Mouse (Mus musculus): ENCODE results near the gene Htr6. TPM values are rescaled to one million over a fixed set of nuclear protein-coding genes. Genes with fewer than 3 reads are reported as not detected.
A peak's percentile ranks its signal among the peaks of the same experiment; 100 is the strongest.

Gene Htr6
- total RNA-seq (2021), result 1 to 10 TPM; 5.4 to 6.5 TPM
- long read RNA-seq, partial matches to known transcripts, result 1 of 2 reads
- long read RNA-seq, other reads (novel, unspliced or antisense), result 0 of 2 reads

DNA sequence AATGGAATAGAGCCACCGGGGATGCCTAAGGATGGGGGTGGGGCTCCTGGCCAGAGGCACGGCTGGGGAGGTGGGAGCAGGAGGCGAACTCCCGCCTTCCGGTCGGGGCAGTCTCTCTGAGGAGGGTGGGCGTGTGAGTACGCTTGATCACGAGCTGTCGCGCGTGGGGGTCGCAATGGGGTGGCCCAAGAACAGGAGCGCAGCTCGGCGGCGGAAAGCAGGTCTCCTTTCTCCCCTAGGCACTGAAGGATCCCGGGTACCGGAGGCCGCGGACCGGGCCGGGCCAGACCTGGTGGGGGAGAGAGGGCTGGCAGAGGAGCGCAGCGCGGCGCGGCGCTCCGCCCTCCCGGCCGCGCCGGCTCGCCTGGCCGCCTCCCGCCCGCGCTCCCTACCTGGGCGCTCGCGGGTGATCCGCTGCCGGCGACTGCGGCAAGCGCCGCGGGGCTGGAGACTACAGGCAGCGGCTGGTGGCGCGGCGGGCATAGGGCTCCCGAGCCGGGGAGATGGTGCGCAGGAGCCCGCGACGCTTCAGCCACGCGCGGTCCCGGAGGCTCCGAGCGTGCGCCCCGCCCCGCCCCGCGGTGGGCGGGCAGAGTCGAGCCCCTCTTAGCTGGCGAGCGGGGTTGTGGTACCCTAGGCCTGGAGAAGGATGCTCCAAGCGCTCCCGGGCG lies at the start of gene Htr6:
Htr6 (minus strand) TSS at position 530 of the 671 bp plus-strand sequence.
- peak in 1 of 2 experiments; percentile 45 for DNase-seq (ENCODE audit: low spot score in 2 of 2)

DNA sequence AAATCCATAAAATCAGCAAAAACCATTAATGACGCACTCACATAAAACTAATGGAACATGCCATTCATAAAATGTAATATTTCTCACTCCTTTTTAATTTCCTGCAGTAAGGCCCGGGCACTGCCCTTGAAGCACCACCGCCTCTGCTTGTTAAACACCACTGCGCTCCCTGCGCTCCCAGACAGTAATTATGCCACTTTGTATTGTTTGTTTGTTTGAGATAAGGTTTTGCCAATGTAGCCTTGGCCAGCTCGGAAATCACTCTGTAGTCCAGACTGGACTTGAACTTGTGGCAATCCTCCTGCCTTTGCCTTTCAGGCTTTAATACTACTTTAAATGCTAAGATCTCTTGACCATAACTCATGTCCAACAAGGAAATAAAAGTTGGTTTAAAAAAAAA lies 49.6 kb upstream of the Htr6 start:
- DNase-seq (ENCODE audit: low spot score in 2 of 2), result no peak

DNA sequence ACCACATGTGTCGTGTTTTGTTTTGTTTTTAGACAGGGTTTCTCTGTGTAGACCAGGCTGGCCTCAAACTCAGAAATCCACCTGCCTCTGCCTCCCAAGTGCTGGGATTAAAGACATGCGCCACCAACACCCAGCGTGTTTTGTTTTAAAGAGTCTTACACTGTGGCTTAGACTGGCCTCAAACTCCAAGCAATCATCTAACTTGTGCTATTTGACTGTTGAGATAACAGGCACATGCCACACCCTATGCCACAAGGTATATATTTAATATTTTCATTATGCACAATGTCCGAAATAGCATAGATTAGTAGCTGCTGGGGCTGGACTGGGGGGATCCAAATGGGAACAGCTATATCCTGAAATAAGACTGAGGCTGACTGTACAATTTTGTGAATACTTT lies 47.2 kb upstream of the Htr6 start:
- DNase-seq (ENCODE audit: low spot score in 2 of 2), result no peak

DNA sequence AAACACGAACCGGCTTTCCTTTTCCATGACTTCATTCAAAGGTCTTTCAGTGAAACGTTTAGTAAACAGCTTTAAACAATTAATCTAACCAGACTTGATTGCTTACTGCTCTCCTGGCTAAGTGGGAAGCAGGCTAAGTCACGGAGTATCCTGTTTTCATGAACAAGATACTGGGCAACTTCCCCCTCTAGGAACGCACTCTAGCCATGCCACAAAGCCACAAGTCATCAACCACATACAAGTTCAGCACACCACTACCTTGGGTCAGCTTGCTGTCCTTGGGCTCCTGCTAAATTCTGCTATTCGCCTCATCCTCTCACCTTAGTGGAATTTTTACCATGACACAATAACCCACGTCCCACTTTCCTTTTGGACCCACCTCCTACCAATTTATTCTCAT lies 45.6 kb upstream of the Htr6 start:
- DNase-seq (ENCODE audit: low spot score in 2 of 2), result no peak

DNA sequence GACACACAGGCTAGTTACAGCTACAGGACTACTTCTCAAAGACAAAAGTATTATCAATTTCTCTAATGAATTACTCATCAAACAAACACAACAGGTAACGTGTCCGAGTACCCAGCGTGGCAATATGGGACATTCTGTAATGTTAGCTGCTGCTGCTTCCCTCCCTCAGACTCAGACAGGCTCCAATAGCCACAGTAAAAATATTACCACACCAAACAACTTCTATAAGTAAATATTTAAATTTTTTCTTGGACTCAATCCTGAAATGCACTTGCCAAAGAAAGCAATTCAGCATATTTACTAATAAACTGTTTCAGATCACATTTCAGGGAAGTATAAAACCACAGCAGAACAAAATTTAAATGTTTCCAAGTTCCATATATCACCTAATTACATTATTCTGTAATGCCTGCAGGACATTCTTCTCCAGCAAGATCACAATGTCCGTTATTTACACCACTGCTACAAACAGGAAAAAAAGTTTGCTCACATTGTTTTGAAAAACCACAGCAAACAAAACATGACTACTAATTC lies 45.0 kb upstream of the Htr6 start:
- no peak for DNase-seq (ENCODE audit: low spot score in 2 of 2)

DNA sequence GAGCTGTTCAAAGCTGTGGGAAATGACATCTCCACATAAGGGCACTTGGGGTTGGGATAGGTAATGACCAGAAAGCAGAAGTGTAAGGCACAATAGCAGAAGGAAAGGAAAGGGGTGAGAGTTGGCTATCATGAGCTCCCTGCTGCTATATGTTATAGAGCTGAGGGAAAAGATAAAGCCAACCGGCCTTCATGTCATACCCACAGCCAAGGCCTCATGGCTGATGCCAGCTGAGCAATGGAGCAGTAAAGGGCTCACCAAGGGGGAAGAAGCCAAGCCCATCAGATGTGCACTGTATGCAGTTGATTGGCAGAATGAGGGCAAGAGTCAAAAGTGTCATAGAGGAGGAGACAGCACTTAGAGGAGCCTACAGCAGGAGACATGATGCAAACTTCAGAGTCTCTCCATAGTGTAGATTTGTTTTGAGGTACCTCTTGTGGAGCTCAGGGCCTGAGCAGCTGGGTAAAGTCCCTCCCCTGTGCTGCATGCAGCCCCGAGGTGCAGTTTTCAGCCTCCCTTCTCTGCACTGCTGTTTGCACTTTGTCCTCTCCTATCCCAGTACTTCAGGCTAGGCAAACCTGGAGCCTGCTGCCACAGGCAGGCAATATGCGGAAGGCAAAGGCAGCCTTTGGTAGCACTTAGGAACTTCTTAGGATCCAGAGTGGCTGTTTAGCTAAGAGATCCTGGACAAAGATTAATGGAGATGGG lies 41.1 kb upstream of the Htr6 start:
- DNase-seq (ENCODE audit: low spot score in 2 of 2), result no peak

DNA sequence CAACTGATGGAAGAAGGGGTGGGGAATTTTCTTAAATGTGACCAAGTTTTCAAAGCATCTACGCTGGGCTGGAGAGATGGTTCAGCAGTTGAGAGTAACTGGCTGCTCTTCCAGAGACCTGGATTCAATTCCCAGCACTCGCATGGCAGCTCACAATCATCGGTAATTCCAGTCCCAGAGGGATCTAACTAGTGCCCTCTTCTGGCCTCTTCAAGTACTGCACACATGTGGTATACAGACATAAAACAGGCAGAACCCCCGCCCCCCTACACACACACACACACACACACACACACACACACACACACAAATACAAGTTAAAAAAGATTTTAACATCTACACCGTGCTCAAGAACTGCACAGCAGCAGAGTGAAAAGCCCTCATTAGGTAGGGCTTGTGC lies 40.4 kb upstream of the Htr6 start:
- no peak for DNase-seq (ENCODE audit: low spot score in 2 of 2)

DNA sequence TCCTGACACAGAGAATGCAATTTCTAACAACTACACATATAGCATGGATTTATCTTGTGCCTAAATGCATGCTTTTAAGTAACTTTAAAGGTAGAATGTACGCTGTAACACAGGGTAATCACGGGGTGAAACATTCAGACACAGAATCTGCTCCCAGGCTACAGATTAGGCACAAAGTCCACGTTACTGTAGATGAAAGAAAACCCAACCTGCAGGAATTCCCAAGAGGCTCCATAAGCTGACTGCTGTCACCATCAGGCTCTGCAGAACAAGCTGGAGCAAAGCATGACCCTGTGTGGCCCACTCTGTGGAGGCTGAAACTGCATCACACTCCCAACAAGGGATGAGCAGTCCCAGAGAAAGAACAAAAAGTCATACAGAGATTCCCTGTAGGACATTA lies 37.1 kb upstream of the Htr6 start:
- DNase-seq (ENCODE audit: low spot score in 2 of 2), result no peak

DNA sequence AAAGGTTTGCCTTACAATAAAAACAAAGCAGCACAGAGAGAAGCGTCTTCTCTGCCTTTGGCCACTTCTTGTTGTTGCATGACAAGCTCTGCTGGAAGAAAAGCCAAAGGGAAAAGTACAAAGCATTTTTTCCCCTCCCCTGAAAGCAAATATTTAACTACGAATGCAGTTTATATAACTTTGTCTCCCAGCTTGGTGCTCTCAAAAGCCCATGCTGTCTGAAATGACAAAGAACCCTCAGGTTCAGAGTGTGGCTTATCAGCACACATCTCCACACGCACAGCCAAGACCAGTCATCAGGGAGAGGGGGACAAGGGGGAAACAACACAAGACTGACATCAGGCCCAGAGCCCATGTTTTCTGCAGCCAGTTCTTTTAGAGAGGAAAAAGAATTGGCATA lies 36.1 kb upstream of the Htr6 start:
- no peak for DNase-seq (ENCODE audit: low spot score in 2 of 2)

DNA sequence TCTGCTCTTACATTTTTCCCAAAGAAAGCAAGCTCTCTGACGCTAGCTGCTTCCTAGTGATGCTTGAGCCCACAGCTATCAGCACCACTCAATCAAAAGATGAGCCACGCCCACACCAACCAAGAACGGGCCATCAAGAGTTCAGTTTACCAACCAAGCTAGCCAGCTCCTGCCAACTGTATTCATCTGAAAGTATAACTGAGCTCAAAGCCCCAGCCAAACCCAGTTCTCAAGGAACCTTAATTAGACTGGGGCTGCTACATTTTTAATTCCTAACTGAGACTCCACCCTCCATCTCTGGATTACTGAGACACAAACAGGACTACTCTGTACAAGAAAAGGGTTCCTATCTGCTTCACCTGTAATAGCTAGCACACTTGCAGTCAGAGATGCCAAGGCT lies 35.5 kb upstream of the Htr6 start:
- no peak for DNase-seq (ENCODE audit: low spot score in 2 of 2)

DNA sequence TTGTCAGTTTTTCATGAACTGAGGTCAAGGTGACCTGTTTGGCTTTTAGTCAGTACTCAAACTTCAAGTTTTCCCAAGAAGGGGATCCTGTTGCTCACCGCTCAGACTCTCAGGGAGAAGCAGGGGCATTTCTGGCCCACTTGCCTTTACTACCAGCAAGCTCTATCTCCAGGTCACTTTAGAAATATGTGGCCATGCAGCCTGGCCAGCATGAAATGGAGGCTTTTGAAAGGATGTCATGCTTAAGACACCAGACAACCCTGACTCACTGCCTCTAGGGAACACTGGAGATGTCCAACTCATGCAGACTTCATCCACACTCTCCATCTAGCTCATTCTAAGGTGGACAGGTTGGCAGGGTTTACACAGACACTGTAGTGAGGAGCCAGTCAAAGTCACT lies 30.1 kb upstream of the Htr6 start:
- no peak for DNase-seq (ENCODE audit: low spot score in 2 of 2)

DNA sequence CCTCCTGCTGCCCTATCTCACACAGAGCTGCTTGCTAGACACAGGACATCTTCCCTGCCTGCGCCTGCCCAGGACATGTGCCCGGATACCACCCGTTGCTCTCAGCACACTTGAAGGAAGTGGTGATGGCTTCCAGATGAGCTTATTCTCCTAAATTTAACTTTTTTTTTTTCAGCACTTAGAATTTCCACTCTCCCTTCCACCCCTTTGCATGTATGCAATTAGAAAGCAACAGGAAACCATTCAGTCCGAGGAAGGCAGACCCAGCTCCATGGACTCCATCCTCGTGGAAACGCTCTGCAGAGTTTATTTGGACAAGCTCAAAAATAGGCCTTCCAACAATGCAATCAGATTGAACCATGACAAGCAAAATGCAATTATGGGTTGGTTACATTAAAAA lies 26.2 kb upstream of the Htr6 start:
- no peak for DNase-seq (ENCODE audit: low spot score in 2 of 2)

DNA sequence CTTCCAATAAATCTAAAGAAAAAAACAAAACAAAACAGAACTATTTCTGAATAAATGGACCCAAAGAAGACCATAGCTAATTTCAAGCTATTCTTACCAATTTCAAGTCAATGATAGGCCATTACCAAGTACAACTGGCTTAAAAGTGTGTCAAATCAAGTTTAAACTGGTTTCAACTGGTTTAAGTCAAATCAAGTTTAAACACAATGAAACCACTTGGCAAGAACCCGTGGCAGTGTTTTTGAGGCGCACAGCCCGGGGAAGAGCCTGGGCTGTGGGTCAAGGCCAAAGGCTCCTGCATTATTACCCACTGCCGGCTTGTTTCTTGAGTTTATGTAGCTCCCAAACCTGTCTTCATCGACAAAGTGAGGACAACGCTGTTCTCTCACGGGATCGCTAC lies 25.0 kb upstream of the Htr6 start:
- DNase-seq (ENCODE audit: low spot score in 2 of 2), result no peak

DNA sequence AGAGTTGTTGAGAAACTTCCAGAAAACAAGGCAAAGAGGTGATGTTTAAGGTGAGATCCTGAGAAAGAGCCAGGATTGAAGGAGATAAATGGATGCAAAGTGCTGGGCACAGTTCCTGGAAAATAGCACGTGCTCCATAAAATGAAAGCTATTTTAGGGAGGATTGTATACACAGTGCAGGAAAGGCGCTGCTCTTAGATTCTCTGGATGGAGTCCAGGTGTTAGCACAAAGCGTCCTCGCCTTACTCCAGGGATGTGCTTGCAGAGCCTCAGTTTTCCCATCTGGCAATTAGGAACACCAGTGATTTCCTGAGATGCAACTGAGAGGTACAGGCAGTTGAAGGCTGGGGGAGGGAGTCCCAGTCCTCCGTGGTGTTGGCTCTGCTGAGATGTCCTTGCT lies 20.8 kb upstream of the Htr6 start:
- no peak for DNase-seq (ENCODE audit: low spot score in 2 of 2)

DNA sequence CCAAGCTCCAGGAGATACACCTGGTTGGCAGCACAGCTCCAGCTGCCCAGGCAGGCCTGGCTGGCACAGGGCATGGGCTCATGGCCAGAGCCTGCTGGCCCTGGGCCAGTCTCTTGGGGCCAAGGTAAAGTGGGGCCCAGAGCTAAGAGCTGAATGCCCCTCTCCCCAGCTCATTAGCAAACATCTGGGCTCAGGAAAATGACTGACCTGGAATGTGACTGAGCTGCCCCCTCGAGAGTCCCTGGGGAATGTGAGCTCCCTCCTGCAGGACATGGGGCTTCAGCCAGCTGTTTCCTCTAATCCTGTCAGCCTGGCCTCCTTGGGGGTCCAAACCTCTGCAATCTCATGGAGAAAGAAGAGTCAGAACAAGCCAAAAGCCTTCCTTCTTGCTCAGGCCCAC lies 20.0 kb upstream of the Htr6 start:
- DNase-seq (ENCODE audit: low spot score in 2 of 2), result no peak

DNA sequence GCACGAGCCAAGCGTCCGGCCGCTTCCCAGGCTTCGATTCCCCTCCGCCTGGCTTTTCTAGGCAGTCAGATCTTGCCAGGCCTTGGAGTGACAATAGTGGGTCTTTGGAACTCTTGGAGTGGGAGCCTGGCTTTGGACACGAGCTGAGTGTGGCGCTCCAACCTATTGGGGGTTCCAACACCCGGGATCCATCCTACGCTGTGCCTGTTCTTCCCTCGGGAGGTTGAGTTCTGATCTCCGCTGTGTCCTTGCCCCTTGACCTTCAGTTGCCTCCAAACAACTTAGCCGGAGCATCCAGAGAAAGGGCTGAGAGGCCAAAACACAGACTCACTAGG lies 17.8 kb upstream of the Htr6 start:
- DNase-seq (ENCODE audit: low spot score in 2 of 2), result no peak

DNA sequence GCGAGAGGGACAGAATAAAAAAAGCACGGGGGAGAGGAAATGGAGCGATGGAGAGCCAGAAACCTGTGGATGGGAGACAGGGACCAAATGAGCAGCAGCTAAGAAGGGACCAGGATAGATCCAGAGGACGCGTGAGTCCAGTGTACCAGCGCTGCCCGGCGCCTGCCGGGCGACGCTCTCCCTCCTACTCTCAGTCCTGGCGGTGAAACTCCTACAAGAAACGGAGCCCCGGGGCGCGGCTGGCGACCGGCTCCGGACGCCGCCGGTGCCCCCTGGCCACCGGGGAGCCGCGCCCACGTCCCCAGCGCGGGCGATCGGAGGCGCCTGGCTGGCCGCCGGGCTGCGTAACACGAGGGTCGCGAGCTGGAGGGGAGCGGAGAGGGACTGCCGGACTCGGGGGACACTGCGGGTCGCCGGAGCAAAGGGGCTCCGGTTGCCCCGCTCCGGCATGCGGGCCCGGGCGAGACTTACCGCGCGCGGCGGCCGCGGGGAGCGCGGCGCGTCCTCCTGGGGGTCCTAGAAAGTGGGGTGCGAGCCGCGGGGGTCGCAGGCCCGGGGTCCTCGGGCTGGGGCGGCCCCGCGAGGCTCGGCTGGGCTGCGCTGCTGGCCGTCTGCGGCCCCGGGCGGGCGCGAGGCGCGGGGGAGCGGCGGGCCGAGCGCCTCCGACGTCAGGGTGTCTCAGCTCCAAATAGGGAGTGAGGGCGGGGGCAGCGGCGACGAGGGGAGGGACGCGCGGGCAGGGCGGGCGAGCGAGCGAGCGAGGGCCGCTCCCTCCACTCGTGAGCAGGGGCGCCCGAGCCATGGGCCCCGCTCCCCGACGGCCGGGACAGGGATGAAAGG lies 17.2 kb upstream of the Htr6 start, which contains the start of gene Nbl1:
Nbl1 (minus strand) TSS at position 638 of the 840 bp plus-strand sequence.
- DNase-seq (ENCODE audit: low spot score in 2 of 2), result peak in 1 of 2 experiments; percentile 53

DNA sequence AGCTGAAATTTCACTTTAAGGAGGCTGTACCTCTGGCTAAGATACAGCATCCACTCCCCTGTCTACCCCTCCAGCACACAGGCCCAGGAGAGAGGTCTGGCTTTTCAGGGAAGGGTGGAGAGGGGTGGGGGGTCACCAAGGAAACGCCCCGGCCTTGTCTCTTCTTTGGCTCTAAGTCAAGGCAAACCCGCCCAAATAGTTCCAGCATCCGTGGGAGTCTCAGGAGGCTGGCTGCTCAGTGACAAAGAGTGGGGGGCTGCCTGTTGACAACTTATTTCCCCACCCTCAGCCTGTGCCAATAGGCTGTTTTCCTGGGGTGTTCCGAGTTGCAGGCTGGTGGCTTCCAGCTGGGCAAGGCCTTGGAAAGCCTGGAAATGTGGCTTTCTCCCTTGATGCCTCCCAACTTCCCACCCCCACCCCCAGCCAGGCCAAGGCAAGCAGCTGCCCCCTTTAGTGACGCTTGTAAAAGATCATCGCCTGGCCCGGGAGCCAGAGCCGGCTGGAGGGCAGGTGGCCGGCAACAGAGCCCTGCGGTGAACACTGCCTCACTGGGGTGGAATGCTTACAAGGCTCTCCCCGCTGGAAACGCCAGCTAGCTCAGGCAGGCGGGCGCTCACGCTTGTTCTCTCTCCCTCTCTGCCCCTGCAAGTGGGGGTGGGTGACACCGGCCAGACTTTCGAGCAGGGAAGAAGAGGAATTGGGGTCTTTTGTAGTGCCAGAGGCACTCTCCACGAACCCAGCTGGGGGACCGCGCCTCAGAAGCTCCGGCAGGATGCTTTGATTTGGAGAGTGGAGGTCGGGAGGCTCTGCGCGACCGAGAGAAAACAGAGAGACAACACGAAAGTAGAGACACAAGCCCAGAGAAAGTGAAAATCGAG lies 16.3 kb upstream of the Htr6 start:
- DNase-seq (ENCODE audit: low spot score in 2 of 2), result peak in 1 of 2 experiments; percentile 49

DNA sequence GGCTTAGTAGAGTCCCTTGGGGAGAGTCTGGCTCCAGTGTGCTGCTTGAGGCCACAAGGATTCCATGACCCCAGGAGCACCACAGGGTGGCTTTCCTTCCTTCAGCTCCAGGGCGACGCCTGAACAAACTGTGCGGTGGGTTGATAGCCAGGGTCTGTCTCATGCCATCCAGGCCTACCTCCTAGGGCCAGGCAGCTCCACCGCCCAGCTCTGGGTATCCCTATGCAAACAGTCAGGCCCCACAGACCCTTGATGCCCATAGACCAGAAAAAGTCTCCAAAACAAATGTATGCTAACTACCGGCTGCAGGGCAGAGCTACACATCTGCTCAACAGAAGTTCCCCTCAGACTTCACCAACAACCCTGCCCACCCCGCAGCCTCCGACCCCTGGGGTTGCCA lies 15.7 kb upstream of the Htr6 start:
- DNase-seq (ENCODE audit: low spot score in 2 of 2), result no peak

DNA sequence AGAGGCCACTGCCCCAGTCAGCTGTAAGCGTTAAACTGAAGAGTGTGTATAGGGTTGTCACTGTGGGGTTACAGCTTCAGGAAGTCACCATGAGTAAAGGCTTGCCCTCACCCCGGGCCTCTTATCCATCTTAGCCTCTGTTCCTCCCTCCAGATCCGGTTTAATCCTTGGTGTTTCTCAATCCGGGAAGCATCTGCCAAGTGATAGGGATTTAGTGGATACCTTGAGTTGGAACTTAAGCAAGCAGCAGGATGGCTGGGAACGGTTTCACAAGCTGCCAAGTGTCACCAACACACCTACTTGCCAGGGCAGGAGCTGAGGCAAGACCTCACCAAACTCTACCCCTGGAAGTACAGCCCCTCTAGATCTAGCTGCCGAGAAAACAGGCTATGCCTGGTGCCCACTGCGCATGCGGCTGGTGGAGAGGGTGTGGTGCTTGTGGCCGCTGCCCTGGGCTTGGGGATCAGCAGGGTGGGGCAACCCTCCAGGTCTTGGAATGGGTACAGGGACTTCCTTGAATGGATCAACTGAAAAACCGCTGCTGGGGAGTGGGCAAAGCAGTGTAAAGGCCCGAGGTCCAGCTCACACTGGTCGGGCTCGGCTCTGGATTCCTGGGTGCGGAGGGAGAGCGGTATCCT lies 15.1 kb upstream of the Htr6 start:
- DNase-seq (ENCODE audit: low spot score in 2 of 2), result no peak

Data from layer of hippocampus, postnatal 10 days (tissue).